Mouse (Mus musculus) monocyte, adult 5-6 weeks (primary cell): ENCODE results near the gene Ly6c2. TPM values are rescaled to one million over a fixed set of nuclear protein-coding genes. Genes with fewer than 3 reads are reported as not detected.
"Not testable (repeated sequence)": the region's sequence is repeated elsewhere in the genome, so short reads cannot be mapped to it uniquely, and the experiment has no call there.

Source experiments
- ATAC-seq: fragments of 153-309, 156-312 bp; replicated peaks from 2 replicates; pipeline ENCODE4 v1.8.0; 2017; ENCODE audit warnings: mild to moderate bottlenecking; ENCODE audit not compliant: low TSS enrichment, insufficient number of reproducible peaks, severe bottlenecking, poor library complexity, low FRiP score
- total RNA-seq: library from RNA; stranded (forward); fragments of 200-1000, 200-491, 200-594 nt; gene quantifications from 3 replicates; pipeline ENCODE4 v1.2.3, GENCODE M21; 2017

Ly6c2 gene
- 64.9 to 239 TPM (median 82.4 TPM) in 3 replicates for total RNA-seq

DNA sequence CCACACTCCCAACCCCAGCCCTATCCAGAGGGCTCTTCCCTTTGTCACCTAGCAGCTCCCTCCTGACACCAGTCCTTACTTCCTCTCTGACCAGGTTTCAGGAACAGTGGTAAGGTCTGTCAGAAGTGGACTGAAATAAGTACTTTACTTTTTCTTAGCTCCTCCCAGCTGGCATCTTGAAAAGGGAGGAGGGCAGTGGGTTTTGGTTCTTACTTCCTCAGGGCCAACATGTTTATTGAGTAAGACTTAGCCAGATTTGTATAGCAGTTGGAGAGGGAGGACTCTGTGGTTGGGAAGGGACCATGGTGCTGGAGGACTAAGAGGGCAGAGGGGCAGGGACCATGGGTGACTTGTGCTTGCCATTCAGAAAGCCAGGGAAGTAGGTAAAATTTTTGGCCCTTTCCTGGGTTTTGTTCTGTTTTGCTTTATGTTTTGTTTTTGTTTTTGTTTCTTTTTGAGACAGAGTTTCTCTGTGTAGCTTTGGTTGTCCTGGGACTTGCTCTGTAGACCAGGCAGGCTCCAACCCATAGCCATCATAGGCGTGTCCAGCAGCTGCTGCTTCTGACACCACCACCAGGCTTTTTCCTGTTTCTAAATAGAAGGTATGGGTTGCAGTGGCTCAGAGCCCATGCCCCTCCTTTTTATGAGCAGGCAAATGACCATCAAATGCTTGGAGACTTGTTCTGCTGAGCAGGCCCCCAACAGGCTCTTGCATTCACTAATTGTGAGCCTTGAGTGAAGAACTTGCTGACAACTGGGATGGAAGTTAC lies at the start of gene Ly6c2:
Gene Ly6c2, minus strand, starts transcription at position 110 of the 770 bp plus-strand sequence.
- ATAC-seq: peak; percentile 84

DNA sequence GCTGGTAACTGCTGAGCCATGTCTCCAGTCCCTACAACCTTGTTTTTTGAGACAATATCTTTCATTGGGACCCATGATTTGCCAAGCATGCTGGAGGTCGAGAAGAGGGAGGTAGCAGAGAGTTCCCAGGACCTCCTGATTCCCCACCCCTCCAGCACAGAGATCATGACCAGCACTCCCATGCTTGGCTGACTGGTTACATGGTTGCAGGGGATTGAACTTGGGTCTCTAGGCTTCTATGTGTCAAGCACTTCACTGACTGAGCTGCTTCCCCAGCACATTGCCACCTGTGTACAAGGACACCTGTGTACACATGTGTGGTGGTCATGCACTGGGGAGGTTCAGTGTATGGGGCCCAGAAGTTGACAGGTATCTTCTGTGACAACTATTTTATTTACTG lies 45.9 kb upstream of the Ly6c2 start:
- no peak for ATAC-seq

DNA sequence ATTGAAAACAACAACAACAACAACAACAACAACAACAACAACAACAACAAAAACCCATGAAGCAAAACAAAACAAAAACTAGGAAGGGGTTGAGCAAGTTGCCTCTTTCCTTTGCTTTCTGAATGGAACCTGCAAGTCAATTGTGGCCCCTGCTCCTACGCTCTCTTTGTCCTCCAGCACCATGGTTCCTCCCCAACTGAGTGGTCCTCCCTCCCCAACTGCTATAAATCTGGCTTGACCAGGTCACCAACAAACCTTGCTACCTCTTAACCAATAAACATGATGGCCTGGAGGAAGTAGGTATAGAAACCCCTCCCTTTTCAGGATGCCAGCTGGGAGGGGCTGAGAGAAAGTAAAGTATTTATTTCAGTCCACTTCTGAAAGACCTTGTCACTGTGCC lies 43.2 kb upstream of the Ly6c2 start, which contains the start of gene Ly6g:
Gene Ly6g, plus strand, starts transcription at position 301 of the 400 bp plus-strand sequence.
- no peak for ATAC-seq

DNA sequence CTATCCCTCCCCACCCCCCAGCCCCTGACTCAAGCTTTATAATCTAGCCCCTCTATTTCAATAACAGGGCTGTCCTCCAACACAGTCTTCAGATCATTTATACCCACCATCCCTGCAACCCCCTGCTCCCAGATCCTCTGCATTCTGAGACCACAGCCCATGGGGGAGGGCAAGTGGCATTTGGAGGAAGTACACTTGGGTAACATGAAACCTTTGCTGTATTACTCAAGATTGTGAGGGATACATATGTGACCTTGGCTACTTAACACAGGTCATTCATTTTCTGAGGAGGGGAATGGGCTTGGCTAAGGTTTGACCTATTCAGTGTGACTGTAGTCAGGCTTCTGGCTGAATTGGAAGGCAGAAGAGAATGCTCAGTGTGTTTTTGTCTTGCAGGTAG lies 41.3 kb upstream of the Ly6c2 start:
- no peak for ATAC-seq

DNA sequence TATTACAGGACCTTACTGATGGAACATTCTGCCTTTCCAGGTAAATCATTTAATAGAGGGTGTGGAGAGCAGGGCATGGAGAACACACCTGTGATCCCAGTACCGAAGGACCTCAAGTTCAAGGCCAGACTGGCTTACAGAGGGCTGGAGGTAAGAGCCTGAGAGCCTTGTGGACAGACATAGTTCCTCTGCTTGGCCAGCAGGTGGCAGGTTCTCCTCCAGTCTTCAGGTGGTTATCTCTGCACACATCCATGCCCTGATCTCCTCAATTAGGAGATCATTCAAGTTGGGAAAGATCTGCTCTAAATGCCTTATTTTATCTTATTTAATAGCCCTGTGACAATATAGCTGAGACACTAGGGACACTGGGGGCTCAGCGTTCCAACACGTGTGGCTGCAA lies 32.0 kb upstream of the Ly6c2 start:
- no peak for ATAC-seq

DNA sequence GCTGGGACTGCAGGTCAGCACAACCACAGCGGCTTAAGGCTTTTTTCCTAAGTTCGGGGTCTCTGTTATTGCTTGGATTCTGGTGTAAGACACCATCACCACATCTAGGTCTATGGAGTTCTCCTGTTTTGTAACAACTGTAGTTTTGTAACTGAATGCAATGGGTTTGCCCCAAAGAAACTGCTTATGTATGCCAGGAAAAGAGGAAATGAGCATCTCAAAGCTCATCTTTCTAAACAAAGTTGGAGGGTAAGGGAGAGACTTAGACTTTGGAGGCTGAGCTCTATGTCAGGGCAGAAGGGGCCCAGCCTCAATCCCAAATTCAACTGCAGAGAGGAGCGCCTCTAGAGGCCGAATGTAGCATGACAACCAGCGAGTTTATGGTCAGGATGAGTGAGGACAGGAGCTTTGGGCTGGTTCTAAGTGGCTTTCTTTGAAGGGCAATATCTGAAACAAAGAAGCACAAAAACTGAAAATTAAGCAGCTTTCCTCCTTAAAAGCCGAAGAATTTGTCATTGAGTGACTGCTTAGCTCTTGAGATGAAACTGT lies 30.1 kb upstream of the Ly6c2 start:
- peak; percentile 65 for ATAC-seq

DNA sequence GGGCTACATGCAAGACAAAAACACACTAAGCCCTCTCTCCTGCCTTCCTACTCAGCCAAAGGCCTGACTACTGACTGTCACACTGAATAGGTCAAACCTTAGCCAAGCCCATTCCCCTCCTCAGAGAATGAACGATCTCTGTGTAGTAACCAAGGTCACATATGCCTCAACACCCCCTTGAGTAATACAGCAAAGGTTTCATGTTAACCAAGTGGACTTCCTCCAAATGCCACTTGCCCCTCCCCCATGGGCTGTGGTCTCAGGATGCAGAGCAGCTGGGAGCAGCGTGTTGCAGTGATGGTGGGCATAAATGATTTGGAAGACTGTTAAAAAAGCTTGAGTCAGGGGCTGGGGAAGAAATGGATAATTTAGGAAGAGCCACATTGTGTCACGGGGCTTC lies 26.0 kb upstream of the Ly6c2 start:
- peak; percentile 80 for ATAC-seq

DNA sequence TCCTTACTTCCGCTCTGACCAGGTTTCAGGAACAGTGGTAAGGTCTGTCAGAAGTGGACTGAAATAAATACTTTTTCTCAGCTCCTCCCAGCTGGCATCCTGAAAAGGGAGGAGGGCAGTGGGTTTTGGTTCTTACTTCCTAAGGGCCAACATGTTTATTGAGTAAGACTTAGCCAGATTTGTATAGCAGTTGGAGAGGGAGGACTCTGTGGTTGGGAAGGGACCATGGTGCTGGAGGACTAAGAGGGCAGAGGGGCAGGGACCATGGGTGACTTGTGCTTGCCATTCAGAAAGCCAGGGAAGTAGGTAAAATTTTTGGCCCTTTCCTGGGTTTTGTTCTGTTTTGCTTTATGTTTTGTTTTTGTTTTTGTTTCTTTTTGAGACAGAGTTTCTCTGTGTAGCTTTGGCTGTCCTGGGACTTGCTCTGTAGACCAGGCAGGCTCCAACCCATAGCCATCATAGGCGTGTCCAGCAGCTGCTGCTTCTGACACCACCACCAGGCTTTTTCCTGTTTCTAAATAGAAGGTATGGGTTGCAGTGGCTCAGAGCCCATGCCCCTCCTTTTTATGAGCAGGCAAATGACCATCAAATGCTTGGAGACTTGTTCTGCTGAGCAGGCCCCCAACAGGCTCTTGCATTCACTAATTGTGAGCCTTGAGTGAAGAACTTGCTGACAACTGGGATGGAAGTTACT lies 23.5 kb upstream of the Ly6c2 start:
- ATAC-seq: peak; percentile 57; the same call in 1 of the 2 replicates

- not testable (repeated sequence) for ATAC-seq
Observed at GRCm38 (mm10) chr15:75132346-75132745, 20.6 kb upstream of the Ly6c2 start.

- 0 out of 2 replicates have a peak, but pooled peaks have one; percentile 43 for ATAC-seq
Observed at GRCm38 (mm10) chr15:75120066-75120465, 8.3 kb upstream of the Ly6c2 start.

DNA sequence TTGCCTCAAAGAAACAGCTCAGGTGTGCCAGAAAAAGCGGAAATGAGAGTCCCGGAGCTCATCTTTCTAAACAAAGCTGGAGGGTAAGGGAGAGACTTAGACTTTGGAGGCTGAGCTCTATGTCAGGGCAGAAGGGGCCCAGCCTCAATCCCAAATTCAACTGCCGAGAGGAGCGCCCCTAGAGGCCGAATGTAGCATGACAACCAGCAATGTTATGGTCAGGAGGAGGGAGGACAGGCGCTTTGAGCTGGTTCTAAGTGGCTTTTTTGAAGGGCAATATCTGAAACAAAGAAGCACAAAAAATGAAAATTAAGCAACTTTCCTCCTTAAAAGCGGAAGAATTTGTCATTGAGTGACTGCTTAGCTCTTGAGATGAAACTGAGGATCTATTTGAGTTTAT lies 7.0 kb upstream of the Ly6c2 start:
- not testable (repeated sequence) for ATAC-seq

- ATAC-seq: not testable (repeated sequence)
Observed at GRCm38 (mm10) chr15:75117481-75117880, 5.7 kb upstream of the Ly6c2 start.

DNA sequence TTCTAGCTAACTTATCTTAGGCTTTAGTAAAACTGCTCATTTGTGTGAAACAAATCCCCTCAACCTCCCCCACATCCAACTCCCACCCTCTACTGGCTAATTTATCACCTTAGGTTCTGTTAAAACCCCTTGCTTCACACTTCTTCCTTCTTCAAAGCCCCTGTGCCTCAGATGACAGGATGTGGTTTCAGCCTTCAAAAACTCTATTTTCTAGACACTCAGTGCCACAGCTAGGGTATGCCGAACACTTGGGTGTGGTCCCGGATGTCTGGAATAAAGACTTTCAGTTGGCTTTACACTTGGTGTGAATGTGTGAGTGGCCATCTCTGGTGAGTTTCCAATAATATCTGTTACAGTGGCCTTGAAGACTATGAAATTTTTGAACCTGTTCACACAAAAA lies 4.8 kb upstream of the Ly6c2 start:
- ATAC-seq: peak; percentile 33; the same call in 1 of the 2 replicates

DNA sequence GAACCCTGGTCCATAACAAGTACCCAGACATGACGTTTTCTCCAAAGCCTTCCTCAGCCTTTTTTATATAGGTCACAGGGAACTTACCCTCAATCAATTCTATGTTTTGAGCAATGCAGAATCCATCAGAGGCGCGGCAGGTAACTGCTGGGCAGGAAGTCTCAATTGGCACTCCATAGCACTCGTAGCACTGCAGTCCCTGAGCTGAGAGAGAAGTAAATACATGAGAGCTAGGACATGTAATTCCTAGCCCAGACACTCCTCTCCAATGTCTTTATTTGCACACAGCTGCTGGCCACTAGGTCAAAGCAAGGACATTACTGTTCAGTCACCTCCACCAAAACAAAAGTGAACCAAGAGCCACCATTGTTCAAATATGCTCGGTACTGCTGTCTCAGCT lies 1.3 kb downstream of the Ly6c2 start:
- ATAC-seq: not testable (repeated sequence)

DNA sequence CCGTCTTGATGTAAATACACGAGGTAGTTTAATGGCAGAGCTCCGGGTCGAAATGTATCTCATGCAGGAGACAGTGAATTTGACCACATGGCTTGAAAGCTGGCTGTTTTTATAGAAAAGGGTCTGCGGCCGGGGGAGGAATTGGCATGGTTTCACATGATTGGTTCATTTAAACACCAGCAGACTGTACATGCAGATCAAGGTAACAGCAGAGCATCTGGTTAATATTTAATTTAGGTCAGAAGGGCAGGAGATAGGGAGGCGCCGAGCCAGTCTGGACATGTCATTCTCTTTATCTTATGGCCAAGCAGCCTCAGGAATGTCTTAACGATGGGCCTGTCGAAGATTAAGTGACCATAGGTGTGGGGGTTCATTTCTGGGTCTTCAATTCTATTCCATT lies 12.5 kb downstream of the Ly6c2 start:
- ATAC-seq: no peak

DNA sequence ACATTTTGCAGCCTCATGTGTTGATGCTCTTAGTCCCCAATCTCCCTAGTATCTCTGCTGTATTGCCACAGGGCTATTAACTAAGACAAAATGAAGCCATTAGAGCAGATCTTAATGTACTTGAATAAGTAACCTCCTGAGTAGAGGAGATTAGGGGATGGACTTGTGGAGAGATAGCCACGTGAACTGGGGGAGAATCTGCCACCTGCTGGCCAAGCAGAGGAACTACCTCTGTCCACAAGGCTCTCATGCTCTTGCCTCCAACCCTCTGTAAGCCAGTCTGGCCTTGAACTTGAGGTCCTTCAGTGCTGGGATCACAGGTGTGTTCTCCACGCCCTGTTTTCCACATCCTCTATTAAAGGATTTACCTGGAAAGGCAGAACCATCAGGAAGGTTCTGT lies 23.7 kb downstream of the Ly6c2 start:
- ATAC-seq: not testable (repeated sequence)

DNA sequence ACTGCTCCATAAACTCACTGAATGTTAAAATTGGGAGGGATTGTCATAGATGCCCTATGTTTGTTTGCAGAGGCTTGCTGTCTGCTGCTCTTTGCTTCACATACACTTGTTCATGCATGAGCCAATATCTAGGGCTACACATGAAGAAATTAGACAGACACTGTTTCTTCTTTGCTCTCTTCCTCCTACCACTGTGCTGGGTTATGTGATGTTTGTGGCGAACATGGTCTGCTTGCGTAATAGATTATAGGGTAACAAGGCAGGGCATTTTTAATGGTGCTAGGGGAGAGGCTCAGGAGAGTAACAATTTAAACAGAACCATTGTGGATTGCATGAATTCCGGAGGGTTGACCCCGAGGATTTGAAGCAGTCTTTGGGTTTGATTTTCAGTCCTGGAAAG lies 41.8 kb downstream of the Ly6c2 start:
- no peak; the same call in 1 of the 2 replicates for ATAC-seq

DNA sequence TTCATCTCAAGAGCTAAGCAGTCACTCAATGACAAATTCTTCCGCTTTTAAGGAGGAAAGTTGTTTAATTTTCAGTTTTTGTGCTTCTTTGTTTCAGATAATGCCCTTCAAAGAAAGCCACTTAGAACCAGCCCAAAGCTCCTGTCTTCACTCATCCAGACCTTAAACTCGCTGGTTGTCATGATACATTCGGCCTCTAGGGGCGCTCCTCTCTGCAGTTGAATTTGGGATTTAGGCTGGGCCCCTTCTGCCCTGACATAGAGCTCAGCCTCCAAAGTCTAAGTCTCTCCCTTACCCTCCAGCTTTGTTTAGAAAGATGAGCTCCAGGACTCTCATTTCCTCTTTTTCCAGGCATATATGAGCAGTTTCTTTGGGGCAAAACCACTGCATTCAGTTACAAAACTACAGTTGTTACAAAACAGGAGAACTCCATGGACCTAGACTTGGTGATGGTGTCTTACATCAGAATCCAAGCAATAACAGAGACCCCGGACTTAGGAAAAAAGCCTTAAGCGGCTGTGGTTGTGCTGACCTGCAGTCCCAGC lies 49.7 kb downstream of the Ly6c2 start:
- not testable (repeated sequence) for ATAC-seq

DNA sequence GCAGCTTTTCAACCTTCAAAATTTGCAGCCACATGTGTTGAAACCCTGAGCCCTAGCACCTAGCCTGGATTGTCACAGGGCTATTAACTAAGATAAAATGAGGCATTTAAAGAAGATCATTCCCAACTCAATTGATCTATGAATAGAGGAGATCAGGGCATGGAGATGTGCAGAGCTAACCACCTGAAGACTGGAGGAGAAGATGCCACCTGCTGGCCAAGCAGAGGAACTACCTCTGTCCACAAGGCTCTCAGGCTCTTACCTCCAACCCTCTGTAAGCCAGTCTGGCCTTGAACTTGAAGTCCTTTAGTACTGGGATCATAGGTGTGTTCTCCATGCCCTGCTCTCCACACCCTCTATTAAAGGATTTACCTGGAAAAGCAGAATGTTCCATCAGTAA lies 51.3 kb downstream of the Ly6c2 start:
- peak; percentile 70; the same call in 1 of the 2 replicates for ATAC-seq
